Mouse (Mus musculus) heart, embryonic 12.5 days (tissue): ENCODE results near the gene Dlx6. TPM values are rescaled to one million over a fixed set of nuclear protein-coding genes. Genes with fewer than 3 reads are reported as not detected.

Experiments
- ATAC-seq: fragments of 200-750 bp; cut with Nextera tagmentation; 2 replicates; pipeline ENCODE4 v1.8.0; 2017; ENCODE audit warnings: moderate TSS enrichment, moderate library complexity; ENCODE audit not compliant: insufficient number of reproducible peaks, low FRiP score
- H3K27ac ChIP-seq: fragments of 300-500 bp; sonication (generic); 2 replicates; pipeline ENCODE4 v1.5.1; 2016; ENCODE audit warnings: mild to moderate bottlenecking, moderate library complexity; ENCODE audit not compliant: poor library complexity, severe bottlenecking
- H3K27me3 ChIP-seq: fragments of 300-500 bp; sonication (generic); replicated peaks from 2 replicates; pipeline ENCODE4 v1.6.1; 2016; ENCODE audit warnings: mild to moderate bottlenecking, moderate library complexity
- H3K36me3 ChIP-seq: fragments of 300-500 bp; sonication (generic); 2 replicates; pipeline ENCODE4 v1.6.1; 2016; ENCODE audit warnings: mild to moderate bottlenecking, moderate library complexity
- H3K4me1 ChIP-seq: fragments of 300-500 bp; sonication (generic); replicated peaks from 2 replicates; pipeline ENCODE4 v1.6.1; 2016; ENCODE audit warnings: mild to moderate bottlenecking
- H3K4me2 ChIP-seq: fragments of 300-500 bp; sonication (generic); 2 replicates; pipeline ENCODE4 v1.6.1; 2016; ENCODE audit warnings: mild to moderate bottlenecking, moderate library complexity
- H3K4me3 ChIP-seq: fragments of 300-500 bp; sonication (generic); 2 replicates; pipeline ENCODE4 v1.5.1; 2016; ENCODE audit warnings: mild to moderate bottlenecking
- H3K9ac ChIP-seq: fragments of 300-500 bp; sonication (generic); 2 replicates; pipeline ENCODE4 v1.6.1; 2016; ENCODE audit warnings: mild to moderate bottlenecking, moderate library complexity
- H3K9me3 ChIP-seq: fragments of 300-500 bp; sonication (generic); replicated peaks from 2 replicates; pipeline ENCODE4 v1.6.1; 2016; ENCODE audit warnings: mild to moderate bottlenecking, moderate library complexity
- WGBS: fragments of 180-500 bp; shearing (Covaris S2); methylation state at CpG from one replicate; pipeline ENCODE4 v1.1.7; 2016; 5-methylcytosine and 5-hydroxymethylcytosine counted together
- polyA plus RNA-seq: library from polyadenylated mRNA; unstranded; fragments of >200 nt; fragmentation: Nextera tagmentation; extraction: Ambion mirVana; gene quantifications from 2 replicates; pipeline ENCODE4 v1.2.1, GENCODE M21; 2016

Gene Dlx6
- polyA plus RNA-seq, 1 experiment from 2014 or later, result not detected

DNA sequence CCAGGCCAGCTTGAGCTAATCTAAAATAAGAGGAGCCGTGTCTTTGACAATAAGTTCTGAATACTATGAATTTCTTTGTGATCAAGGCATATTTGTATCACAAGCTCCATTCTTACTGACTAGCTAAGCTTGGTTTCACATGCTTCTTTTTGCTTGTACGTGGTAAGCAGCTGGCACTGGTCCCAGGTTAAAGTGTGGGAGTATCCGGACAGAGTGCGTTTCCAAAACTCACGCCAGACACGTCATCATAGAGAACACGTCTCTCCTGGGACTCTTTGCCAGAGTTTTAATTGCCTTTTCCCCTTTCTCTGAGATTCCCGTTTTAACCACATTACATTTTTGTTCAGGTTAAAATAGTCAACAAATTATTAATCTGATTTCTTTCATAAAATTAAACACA lies 46.5 kb downstream of the Dlx6 start:
- WGBS, result 60% methylated on average over 8 of the region's 8 CpGs
- no peaks in the 10 kb centered on the region for H3K36me3 ChIP-seq
- H3K9ac ChIP-seq, result no peak overlapping the region
- H3K4me3 ChIP-seq, result no peak overlapping the region
- no peaks in the 10 kb centered on the region for H3K9me3 ChIP-seq
- no peak overlapping the region for H3K4me2 ChIP-seq
- no peaks in the 10 kb centered on the region for H3K27me3 ChIP-seq
- no peak overlapping the region for H3K27ac ChIP-seq
- ATAC-seq, result no peak
- no peaks in the 10 kb centered on the region for H3K4me1 ChIP-seq

- no peak overlapping the region for H3K4me2 ChIP-seq
- no peak for ATAC-seq
- no peaks in the 10 kb centered on the region for H3K27me3 ChIP-seq
- no peak overlapping the region for H3K9ac ChIP-seq
- no peak overlapping the region for H3K27ac ChIP-seq
- H3K4me1 ChIP-seq, result no peaks in the 10 kb centered on the region
- no peak overlapping the region for H3K4me3 ChIP-seq
- H3K36me3 ChIP-seq, result no peaks in the 10 kb centered on the region
- H3K9me3 ChIP-seq, result no peaks in the 10 kb centered on the region
- WGBS, result 67% methylated on average over 1 of the region's 1 CpGs
These were observed 51.2 kb downstream of the Dlx6 start for GRCm38 (mm10) chr6:6914304-6914703.

- Histone ChIP-seq H3K27ac (no peak overlapping the region), H3K27me3 (no peaks in the 10 kb centered on the region), H3K4me1 (no peaks in the 10 kb centered on the region), H3K4me3 (no peak overlapping the region), H3K4me2 (no peak overlapping the region), H3K36me3 (no peaks in the 10 kb centered on the region), H3K9ac (no peak overlapping the region), H3K9me3 (no peaks in the 10 kb centered on the region)
- WGBS, result 35% methylated on average over 5 of the region's 5 CpGs
- no peak for ATAC-seq
These were observed 51.9 kb downstream of the Dlx6 start for GRCm38 (mm10) chr6:6914849-6915525.

- Histone ChIP-seq H3K9me3 (no peaks in the 10 kb centered on the region), H3K9ac (no peak overlapping the region), H3K27me3 (no peaks in the 10 kb centered on the region), H3K27ac (no peak overlapping the region), H3K4me2 (no peak overlapping the region), H3K36me3 (no peaks in the 10 kb centered on the region), H3K4me3 (no peak overlapping the region), H3K4me1 (no peaks in the 10 kb centered on the region)
- no peak for ATAC-seq
- WGBS, result 47% methylated on average over 9 of the region's 9 CpGs
These were observed 52.4 kb downstream of the Dlx6 start for GRCm38 (mm10) chr6:6915526-6915915.

GRCm38 (mm10) chr6:6917334-6917733 lies 54.2 kb downstream of the Dlx6 start:
- H3K4me2 ChIP-seq, result no peak overlapping the region
- WGBS, result 78% methylated on average over 4 of the region's 4 CpGs
- H3K4me1 ChIP-seq, result no peaks in the 10 kb centered on the region
- H3K4me3 ChIP-seq, result no peak overlapping the region
- H3K9ac ChIP-seq, result no peak overlapping the region
- ATAC-seq, result no peak
- H3K9me3 ChIP-seq, result no peaks in the 10 kb centered on the region
- H3K27ac ChIP-seq, result no peak overlapping the region
- no peaks in the 10 kb centered on the region for H3K27me3 ChIP-seq
- H3K36me3 ChIP-seq, result no peaks in the 10 kb centered on the region

Other genes starting within 250 kb of the Dlx6 start
- gene Dlx5, start 18.8 kb downstream of the Dlx6 start, polyA plus RNA-seq, result 0.98 and 1.5 TPM in 2 replicates
- gene Sdhaf3, start 92.7 kb downstream of the Dlx6 start, polyA plus RNA-seq, result 4.7 and 5.2 TPM in 2 replicates